In genomic region chr9:50986123-50986522, GRCm38 (mm10) we compare ENCODE assay signal across 18 mouse cellular contexts. TPM values are rescaled to one million over a fixed set of nuclear protein-coding genes. Genes with fewer than 3 reads are reported as not detected.
DNase-seq lines count a peak whose midpoint lies in the region; ATAC-seq and TF ChIP-seq lines count a peak whose summit lies in the region.
"Had no signal": no experiment of that assay in that cellular context is flagged by ENCODE, and none has a peak within 500 bp of the region (broad histone marks: within the 10 kb centered on the region; RNA-seq: fewer than 3 reads in every experiment).

No protein-coding gene starts in this region.

- H3K9ac ChIP-seq in embryonic facial prominence, embryonic 11.5 days (replicated peaks; ENCODE audit: low read length) = no peak overlapping the region
- no peak overlapping the region for H3K9ac ChIP-seq in hindbrain, embryonic 15.5 days
- no peak overlapping the region for H3K9ac ChIP-seq in hindbrain, postnatal 0 days (replicated peaks; ENCODE audit: low read length)
- H3K9ac ChIP-seq in midbrain, embryonic 14.5 days (replicated peaks; ENCODE audit: low read length) = no peak overlapping the region
- H3K9ac ChIP-seq: forebrain, postnatal 0 days; limb, embryonic 15.5 days; midbrain, embryonic 15.5 days; stomach, embryonic 15.5 days had no signal

- ATAC-seq in embryonic facial prominence, embryonic 11.5 days (replicated peaks; ENCODE audit: insufficient number of reproducible peaks, low FRiP score, low TSS enrichment, low read depth) = no peak
- ATAC-seq in hindbrain, embryonic 15.5 days (ENCODE audit: low FRiP score, low read depth) = no peak
- ATAC-seq in hindbrain, postnatal 0 days = no peak
- ATAC-seq in midbrain, embryonic 14.5 days (ENCODE audit: low FRiP score, low TSS enrichment) = no peak
- ATAC-seq: forebrain, postnatal 0 days; intestine, embryonic 16.5 days; midbrain, embryonic 15.5 days had no signal

- no peaks in the 10 kb centered on the region for H3K9me3 ChIP-seq in embryonic facial prominence, embryonic 11.5 days (replicated peaks; ENCODE audit: control insufficient read depth, low read length)
- no peaks in the 10 kb centered on the region for H3K9me3 ChIP-seq in embryonic facial prominence, embryonic 10.5 days
- no peaks in the 10 kb centered on the region for H3K9me3 ChIP-seq in hindbrain, embryonic 15.5 days
- H3K9me3 ChIP-seq in hindbrain, postnatal 0 days (ENCODE audit: low read length) = no peaks in the 10 kb centered on the region
- no peaks in the 10 kb centered on the region for H3K9me3 ChIP-seq in midbrain, embryonic 14.5 days (ENCODE audit: control insufficient read depth, low read length)
- no peaks in the 10 kb centered on the region for H3K9me3 ChIP-seq in midbrain, embryonic 10.5 days (replicated peaks)
- H3K9me3 ChIP-seq: limb, embryonic 15.5 days; midbrain, embryonic 15.5 days; stomach, embryonic 15.5 days had no signal

- H3K27me3 ChIP-seq in embryonic facial prominence, embryonic 11.5 days (ENCODE audit: control insufficient read depth, insufficient read depth, low read length) = no peaks in the 10 kb centered on the region
- no peaks in the 10 kb centered on the region for H3K27me3 ChIP-seq in embryonic facial prominence, embryonic 10.5 days (replicated peaks; ENCODE audit: low read depth, poor library complexity, severe bottlenecking)
- H3K27me3 ChIP-seq in hindbrain, embryonic 15.5 days = no peaks in the 10 kb centered on the region
- no peaks in the 10 kb centered on the region for H3K27me3 ChIP-seq in hindbrain, postnatal 0 days (ENCODE audit: insufficient read depth, low read length)
- no peaks in the 10 kb centered on the region for H3K27me3 ChIP-seq in midbrain, embryonic 14.5 days (ENCODE audit: control insufficient read depth, insufficient read depth, low read length)
- no peaks in the 10 kb centered on the region for H3K27me3 ChIP-seq in midbrain, embryonic 10.5 days (ENCODE audit: low read depth, poor library complexity, severe bottlenecking)
- H3K27me3 ChIP-seq: limb, embryonic 15.5 days; midbrain, embryonic 15.5 days; stomach, embryonic 15.5 days had no signal

- WGBS in embryonic facial prominence, embryonic 11.5 days = 7% methylated on average over 8 of the region's 8 CpGs
- WGBS in embryonic facial prominence, embryonic 10.5 days = 10% methylated on average over 8 of the region's 8 CpGs
- 4% methylated on average over 8 of the region's 8 CpGs for WGBS in hindbrain, embryonic 15.5 days
- 7% methylated on average over 8 of the region's 8 CpGs for WGBS in hindbrain, postnatal 0 days
- 7% methylated on average over 8 of the region's 8 CpGs for WGBS in midbrain, embryonic 14.5 days
- WGBS in midbrain, embryonic 10.5 days = 5% methylated on average over 8 of the region's 8 CpGs

- H3K4me1 ChIP-seq in embryonic facial prominence, embryonic 11.5 days (ENCODE audit: control insufficient read depth, insufficient read depth, low read length) = no peaks in the 10 kb centered on the region
- peaks cover 22% of the 10 kb centered on the region for H3K4me1 ChIP-seq in embryonic facial prominence, embryonic 10.5 days
- 0 out of 2 replicates have a peak, but pooled peaks cover 4% of the 10 kb centered on the region for H3K4me1 ChIP-seq in hindbrain, embryonic 15.5 days (replicated peaks)
- no peaks in the 10 kb centered on the region for H3K4me1 ChIP-seq in hindbrain, postnatal 0 days (ENCODE audit: insufficient read depth, low read length)
- H3K4me1 ChIP-seq in midbrain, embryonic 14.5 days (ENCODE audit: control insufficient read depth, insufficient read depth, low read length) = 0 out of 2 replicates have a peak, but pooled peaks cover 9% of the 10 kb centered on the region
- peaks cover 18% of the 10 kb centered on the region for H3K4me1 ChIP-seq in midbrain, embryonic 10.5 days
- H3K4me1 ChIP-seq: limb, embryonic 15.5 days; midbrain, embryonic 15.5 days; stomach, embryonic 15.5 days had no signal

- no peak overlapping the region for H3K4me3 ChIP-seq in embryonic facial prominence, embryonic 11.5 days (ENCODE audit: low read depth, low read length)
- no peak overlapping the region for H3K4me3 ChIP-seq in embryonic facial prominence, embryonic 10.5 days
- H3K4me3 ChIP-seq in hindbrain, embryonic 15.5 days = no peak overlapping the region
- H3K4me3 ChIP-seq in hindbrain, postnatal 0 days (ENCODE audit: low read length) = no peak overlapping the region
- H3K4me3 ChIP-seq in midbrain, embryonic 14.5 days (replicated peaks; ENCODE audit: low read depth, low read length) = no peak overlapping the region
- no peak overlapping the region for H3K4me3 ChIP-seq in midbrain, embryonic 10.5 days
- H3K4me3 ChIP-seq: limb, embryonic 15.5 days; midbrain, embryonic 15.5 days; stomach, embryonic 15.5 days had no signal

- peak; percentile 29 for DNase-seq in embryonic facial prominence, embryonic 11.5 days (ENCODE audit: low spot score)
- no peak for DNase-seq in embryonic facial prominence, embryonic 10.5 days (ENCODE audit: low spot score)
- DNase-seq in hindbrain, postnatal 0 days (ENCODE audit: low spot score) = no peak
- DNase-seq in midbrain, embryonic 14.5 days = peak; percentile 21
- no peak for DNase-seq in midbrain, embryonic 10.5 days (ENCODE audit: low spot score)
- peak; percentile 65 for DNase-seq in retina, embryonic 14.5 days (ENCODE audit: low spot score)
- no peak for DNase-seq in gastrocnemius, postnatal 10 days
- DNase-seq: adrenal gland, postnatal 36 days; cerebellum, adult 9-10 months; forebrain, postnatal 0 days; gastrocnemius, postnatal 36 days; kidney, postnatal 36 days; thymus, adult 2 months had no signal

- no peaks in the 10 kb centered on the region for H3K36me3 ChIP-seq in embryonic facial prominence, embryonic 11.5 days (replicated peaks; ENCODE audit: control insufficient read depth, insufficient read depth, low read depth, low read length)
- no peaks in the 10 kb centered on the region for H3K36me3 ChIP-seq in embryonic facial prominence, embryonic 10.5 days (replicated peaks)
- no peaks in the 10 kb centered on the region for H3K36me3 ChIP-seq in hindbrain, embryonic 15.5 days
- H3K36me3 ChIP-seq in hindbrain, postnatal 0 days (ENCODE audit: insufficient read depth, low read length) = no peaks in the 10 kb centered on the region
- H3K36me3 ChIP-seq in midbrain, embryonic 14.5 days (ENCODE audit: control insufficient read depth, insufficient read depth, low read length) = no peaks in the 10 kb centered on the region
- no peaks in the 10 kb centered on the region for H3K36me3 ChIP-seq in midbrain, embryonic 10.5 days
- H3K36me3 ChIP-seq: limb, embryonic 15.5 days; midbrain, embryonic 15.5 days; stomach, embryonic 15.5 days had no signal

- no peak overlapping the region for H3K4me2 ChIP-seq in embryonic facial prominence, embryonic 11.5 days (ENCODE audit: low read depth, low read length)
- H3K4me2 ChIP-seq in hindbrain, embryonic 15.5 days = 0 out of 2 replicates have a peak overlapping the region, but pooled peaks have one; percentile 4
- H3K4me2 ChIP-seq in hindbrain, postnatal 0 days (ENCODE audit: low read depth, low read length) = no peak overlapping the region
- H3K4me2 ChIP-seq in midbrain, embryonic 14.5 days (ENCODE audit: low read length) = no peak overlapping the region
- H3K4me2 ChIP-seq: limb, embryonic 15.5 days; midbrain, embryonic 15.5 days; stomach, embryonic 15.5 days had no signal

- H3K27ac ChIP-seq in embryonic facial prominence, embryonic 11.5 days (replicated peaks; ENCODE audit: low read depth, low read length) = no peak overlapping the region
- no peak overlapping the region for H3K27ac ChIP-seq in embryonic facial prominence, embryonic 10.5 days (replicated peaks)
- H3K27ac ChIP-seq in hindbrain, embryonic 15.5 days (replicated peaks) = no peak overlapping the region
- no peak overlapping the region for H3K27ac ChIP-seq in hindbrain, postnatal 0 days
- no peak overlapping the region for H3K27ac ChIP-seq in midbrain, embryonic 14.5 days (replicated peaks; ENCODE audit: low read depth, low read length)
- no peak overlapping the region for H3K27ac ChIP-seq in midbrain, embryonic 10.5 days (replicated peaks)
- H3K27ac ChIP-seq: limb, embryonic 15.5 days; midbrain, embryonic 15.5 days had no signal

- no peak for TF ChIP-seq CTCF in hindbrain, postnatal 0 days (IDR thresholded peaks at IDR 0.05; ENCODE audit: low read depth)

RNA-seq across cellular contexts. Expression of gene Sik2, which starts 22.8 kb away (rescaled TPM):
- 12.5 and 14.2 TPM in 2 replicates for polyA plus RNA-seq in embryonic facial prominence, embryonic 11.5 days (2014; fragmentation: Nextera tagmentation; extraction: Ambion mirVana)
- 18.3 and 19.9 TPM in 2 replicates for polyA plus RNA-seq in embryonic facial prominence, embryonic 10.5 days (2016; fragmentation: Nextera tagmentation; extraction: Ambion mirVana)
- polyA plus RNA-seq in hindbrain, embryonic 15.5 days (2015; fragmentation: Nextera tagmentation; extraction: Ambion mirVana) = 15.1 and 15.2 TPM in 2 replicates
- total RNA-seq in hindbrain, postnatal 0 days (2014; rRNA removed) = 24.4 and 26.1 TPM in 2 replicates
- 11.7 and 13.0 TPM in 2 replicates for polyA plus RNA-seq in hindbrain, postnatal 0 days (2015; fragmentation: Nextera tagmentation; extraction: Ambion mirVana)
- polyA plus RNA-seq in midbrain, embryonic 14.5 days (2014; fragmentation: Nextera tagmentation; extraction: Ambion mirVana) = 13.8 and 17.0 TPM in 2 replicates
- polyA plus RNA-seq in midbrain, embryonic 10.5 days (2016; fragmentation: Nextera tagmentation; extraction: Ambion mirVana) = 12.5 and 15.4 TPM in 2 replicates
- total RNA-seq in gastrocnemius, postnatal 10 days (2021) = 10 to 100 TPM; 15.4 to 16.6 TPM

Comparison
In these comparisons a context has a peak if more than half of its experiments do, and no peak if none do; other contexts are left out.
1. DNase-seq: peak in embryonic facial prominence, embryonic 11.5 days (single experiment), midbrain, embryonic 14.5 days (single experiment) and retina, embryonic 14.5 days (single experiment); none in embryonic facial prominence, embryonic 10.5 days (single experiment), hindbrain, postnatal 0 days (single experiment), midbrain, embryonic 10.5 days (single experiment) and gastrocnemius, postnatal 10 days (single experiment).